ENCODE assay signal across 17 mouse cellular contexts in genomic region chr16:17078101-17078500, GRCm38 (mm10). TPM values are rescaled to one million over a fixed set of nuclear protein-coding genes. Genes with fewer than 3 reads are reported as not detected.
A peak's percentile ranks its signal among the peaks of the same experiment; 100 is the strongest.
DNase-seq lines count a peak whose midpoint lies in the region; ATAC-seq lines count a peak whose summit lies in the region.
"Had no signal": no experiment of that assay in that cellular context is flagged by ENCODE, and none has a peak within 500 bp of the region (broad histone marks: within the 10 kb centered on the region; RNA-seq: fewer than 3 reads in every experiment).

No protein-coding gene starts in this region.

- H3K9ac ChIP-seq in lung, embryonic 16.5 days (ENCODE audit: low read length): no peak overlapping the region
- H3K9ac ChIP-seq: kidney, embryonic 15.5 days; midbrain, embryonic 12.5 days had no signal

- 66% methylated on average over 7 of the region's 7 CpGs for WGBS in lung, embryonic 16.5 days

- no peak overlapping the region for H3K27ac ChIP-seq in lung, embryonic 16.5 days (ENCODE audit: low read length)
- H3K27ac ChIP-seq: heart, adult 2 months; kidney, embryonic 15.5 days; midbrain, embryonic 12.5 days had no signal

- no peak overlapping the region for H3K4me2 ChIP-seq in lung, embryonic 16.5 days (ENCODE audit: low read depth, low read length)
- H3K4me2 ChIP-seq: kidney, embryonic 15.5 days; liver, embryonic 11.5 days; midbrain, embryonic 12.5 days had no signal

- H3K4me1 ChIP-seq in lung, embryonic 16.5 days (replicated peaks; ENCODE audit: control insufficient read depth, insufficient read depth, low read length): peaks cover 3% of the 10 kb centered on the region; the same call in 1 of the 2 replicates
- H3K4me1 ChIP-seq: kidney, embryonic 15.5 days; midbrain, embryonic 12.5 days had no signal

- H3K36me3 ChIP-seq in lung, embryonic 16.5 days (ENCODE audit: control insufficient read depth, insufficient read depth, low read length): peaks cover 9% of the 10 kb centered on the region; the same call in 1 of the 2 replicates

- H3K27me3 ChIP-seq in lung, embryonic 16.5 days (ENCODE audit: control insufficient read depth, insufficient read depth, low read depth, low read length): no peaks in the 10 kb centered on the region
- H3K27me3 ChIP-seq: kidney, embryonic 15.5 days; midbrain, embryonic 12.5 days had no signal

- DNase-seq in adrenal gland, postnatal 14 days: peak; percentile 28
- no peak for DNase-seq in adrenal gland, postnatal 4 days (ENCODE audit: low spot score in 2 of 2)
- DNase-seq in layer of hippocampus, adult 18-20 months (ENCODE audit: low spot score in 2 of 2): peak; percentile 58 to 71
- DNase-seq in layer of hippocampus, adult 9-10 months (ENCODE audit: low spot score): no peak
- DNase-seq in lung, postnatal 36 days: no peak
- no peak for DNase-seq in urinary bladder, adult 18-20 months (ENCODE audit: low spot score in 2 of 2)
- DNase-seq in frontal cortex, postnatal 14 days (ENCODE audit: low spot score in 2 of 2): no peak
- DNase-seq: adrenal gland, postnatal 36 days; gastrocnemius, postnatal 14 days; heart, adult 2 months; thymus, postnatal 14 days had no signal

- peaks cover 6% of the 10 kb centered on the region; the same call in 1 of the 2 replicates for H3K9me3 ChIP-seq in lung, embryonic 16.5 days (ENCODE audit: control insufficient read depth, low read length)
- H3K9me3 ChIP-seq: kidney, embryonic 15.5 days; midbrain, embryonic 12.5 days had no signal

- peak; percentile 84 for ATAC-seq in lung, embryonic 16.5 days (ENCODE audit: low read depth)

- no peak overlapping the region for H3K4me3 ChIP-seq in lung, embryonic 16.5 days (ENCODE audit: low read length)
- H3K4me3 ChIP-seq: heart, adult 2 months; kidney, embryonic 15.5 days; midbrain, embryonic 12.5 days; myocyte had no signal

RNA-seq across cellular contexts. Expression of gene Ypel1, which starts 8.6 kb away (rescaled TPM):
- total RNA-seq in adrenal gland, postnatal 14 days (2021): 5.2 and 5.3 TPM in 2 replicates
- 10 to 100 TPM; 13.0 to 19.5 TPM for total RNA-seq in adrenal gland, postnatal 4 days (2021)
- 10 to 100 TPM; 35.7 to 36.5 TPM for total RNA-seq in layer of hippocampus, adult 18-20 months (2021)
- 20.3 and 23.2 TPM in 2 replicates for polyA plus RNA-seq in lung, embryonic 16.5 days (2015; fragmentation: Nextera tagmentation; extraction: Ambion mirVana)

RNA-seq across cellular contexts. Expression of gene Ppil2, which starts 33.0 kb away (rescaled TPM):
- total RNA-seq in adrenal gland, postnatal 14 days (2021): 84.2 and 97.6 TPM in 2 replicates
- 100 to 1,000 TPM; 112 to 118 TPM for total RNA-seq in adrenal gland, postnatal 4 days (2021)
- 10 to 100 TPM; 90.6 to 96.2 TPM for total RNA-seq in layer of hippocampus, adult 18-20 months (2021)
- polyA plus RNA-seq in lung, embryonic 16.5 days (2015; fragmentation: Nextera tagmentation; extraction: Ambion mirVana): 143 and 146 TPM in 2 replicates

RNA-seq across cellular contexts. Expression of gene 2610318N02Rik, which starts 46.9 kb away (rescaled TPM):
- 2.4 and 3.5 TPM in 2 replicates for total RNA-seq in adrenal gland, postnatal 14 days (2021)
- 10 to 100 TPM in 1 of 2 experiments, 1 to 10 TPM in 1; 8.4 to 13.1 TPM for total RNA-seq in adrenal gland, postnatal 4 days (2021)
- total RNA-seq in layer of hippocampus, adult 18-20 months (2021): under 1 TPM in 1 of 2 experiments, not detected in 1; 0.92 TPM
- 23.8 and 28.7 TPM in 2 replicates for polyA plus RNA-seq in lung, embryonic 16.5 days (2015; fragmentation: Nextera tagmentation; extraction: Ambion mirVana)
- total RNA-seq: gastrocnemius, postnatal 14 days; heart, adult 2 months; neutrophil, adult 5-6 weeks had no signal

RNA-seq across cellular contexts. Expression of gene Sdf2l1, which starts 54.1 kb away (rescaled TPM):
- 21.0 and 23.8 TPM in 2 replicates for total RNA-seq in adrenal gland, postnatal 14 days (2021)
- total RNA-seq in adrenal gland, postnatal 4 days (2021): 10 to 100 TPM; 20.4 to 27.5 TPM
- total RNA-seq in layer of hippocampus, adult 18-20 months (2021): 10 to 100 TPM; 30.9 to 34.9 TPM
- 85.6 and 88.8 TPM in 2 replicates for polyA plus RNA-seq in lung, embryonic 16.5 days (2015; fragmentation: Nextera tagmentation; extraction: Ambion mirVana)

Comparison
In these comparisons a context has a peak if more than half of its experiments do, and no peak if none do; other contexts are left out.
1. DNase-seq: peak in adrenal gland, postnatal 14 days (single experiment) and layer of hippocampus, adult 18-20 months (2 of 2); none in adrenal gland, postnatal 4 days (0 of 2), layer of hippocampus, adult 9-10 months (single experiment), lung, postnatal 36 days (single experiment), urinary bladder, adult 18-20 months (0 of 2) and frontal cortex, postnatal 14 days (0 of 2).